Mouse (Mus musculus) liver, postnatal 0 days (tissue): ENCODE measurements around the gene G6pd2. TPM values are rescaled to one million over a fixed set of nuclear protein-coding genes. Genes with fewer than 3 reads are reported as not detected.

Experiments
- ATAC-seq: fragments of 200-750 bp; cut with Nextera tagmentation; 2 replicates; pipeline ENCODE4 v1.8.0; 2017; ENCODE audit warnings: mild to moderate bottlenecking, moderate library complexity
- DNase-seq: peaks from one replicate; pipeline ENCODE4 v3.0.0-alpha.2; 2016
- H3K27ac ChIP-seq: fragments of 300-500 bp; sonication (generic); 2 replicates; pipeline ENCODE4 v1.5.1; 2014; ENCODE audit warnings: antibody characterized with exemption, moderate library complexity, mild to moderate bottlenecking, low read depth
- H3K27me3 ChIP-seq: fragments of 300-500 bp; sonication (generic); 2 replicates; pipeline ENCODE4 v1.6.1; 2014; ENCODE audit warnings: low read length, control low read depth, mixed read lengths; ENCODE audit not compliant: insufficient read depth
- H3K36me3 ChIP-seq: fragments of 300-500 bp; sonication (generic); replicated peaks from 2 replicates; pipeline ENCODE4 v1.6.1; 2014; ENCODE audit warnings: mild to moderate bottlenecking, control low read depth, low read length, moderate library complexity, mixed read lengths; ENCODE audit not compliant: insufficient read depth
- H3K4me1 ChIP-seq: fragments of 300-500 bp; sonication (generic); 2 replicates; pipeline ENCODE4 v1.6.1; 2014; ENCODE audit warnings: antibody characterized with exemption, mild to moderate bottlenecking, control low read depth; ENCODE audit not compliant: insufficient read depth
- H3K4me2 ChIP-seq: fragments of 300-500 bp; sonication (generic); 2 replicates; pipeline ENCODE4 v1.6.1; 2014; ENCODE audit warnings: low read depth, mild to moderate bottlenecking, low read length, moderate library complexity, mixed read lengths
- H3K4me3 ChIP-seq: fragments of 300-500 bp; sonication (generic); 2 replicates; pipeline ENCODE4 v1.5.1; 2014; ENCODE audit warnings: low read depth, low read length
- H3K9ac ChIP-seq: fragments of 300-500 bp; sonication (generic); replicated peaks from 2 replicates; pipeline ENCODE4 v1.6.1; 2014; ENCODE audit warnings: mild to moderate bottlenecking, moderate library complexity
- H3K9me3 ChIP-seq: fragments of 300-500 bp; sonication (generic); 2 replicates; pipeline ENCODE4 v1.6.1; 2016; ENCODE audit warnings: mild to moderate bottlenecking, control low read depth, low read length, mixed read lengths
- CTCF ChIP-seq: sonication (generic); IDR thresholded peaks from 2 replicates; pipeline ENCODE4 v1.5.1; 2016; ENCODE audit warnings: antibody characterized with exemption, low read depth
- EP300 ChIP-seq: IDR thresholded peaks from 2 replicates; pipeline ENCODE4 v1.6.1; 2016; ENCODE audit warnings: antibody characterized with exemption, low read depth, mild to moderate bottlenecking
- WGBS: fragments of 180-500 bp; shearing (Covaris S2); extraction: QIAGEN DNeasy Blood & Tissue Kit; methylation state at CpG from one replicate; pipeline ENCODE4 v1.1.7; 2014; ENCODE audit not compliant: insufficient replicate concordance; 5-methylcytosine and 5-hydroxymethylcytosine counted together
- polyA plus RNA-seq: library from polyadenylated mRNA; unstranded; fragments of >200 nt; fragmentation: Nextera tagmentation; extraction: Ambion mirVana; gene quantifications from 2 replicates; pipeline ENCODE4 v1.2.1, GENCODE M21; 2015

G6pd2 gene
- polyA plus RNA-seq, result not detected in 2 replicates

- DNase-seq, result no peak
- Histone ChIP-seq H3K4me1 (no peaks in the 10 kb centered on the region), H3K36me3 (no peaks in the 10 kb centered on the region), H3K27me3 (no peaks in the 10 kb centered on the region), H3K9me3 (no peaks in the 10 kb centered on the region; the same call in 1 of the 2 replicates), H3K4me3 (no peak within 1 kb of the TSS), H3K4me2 (no peak within 1 kb of the TSS), H3K9ac (no peak within 1 kb of the TSS), H3K27ac (no peak within 1 kb of the TSS)
- TF ChIP-seq EP300 (no peak), CTCF (no peak)
- no peak for ATAC-seq
- 77% methylated on average over 2 of the region's 2 CpGs for WGBS
Observed at GRCm38 (mm10) chr5:61808516-61808915, at the start of gene G6pd2. Gene G6pd2, plus strand, starts transcription at chr5:61808816.

GRCm38 (mm10) chr5:61764214-61764613, 44.4 kb upstream of the G6pd2 start:
- DNase-seq, result no peak
- Histone ChIP-seq H3K36me3 (no peaks in the 10 kb centered on the region), H3K4me1 (no peaks in the 10 kb centered on the region), H3K9ac (no peak overlapping the region), H3K4me2 (no peak overlapping the region), H3K4me3 (no peak overlapping the region), H3K27ac (no peak overlapping the region), H3K27me3 (no peaks in the 10 kb centered on the region), H3K9me3 (no peaks in the 10 kb centered on the region)
- ATAC-seq, result no peak
- WGBS, result 41% methylated on average over 1 of the region's 1 CpGs
- TF ChIP-seq CTCF (no peak), EP300 (no peak)

- DNase-seq, result no peak
- H3K4me3 ChIP-seq, result no peak overlapping the region
- no peak overlapping the region for H3K27ac ChIP-seq
- no peaks in the 10 kb centered on the region for H3K4me1 ChIP-seq
- H3K9me3 ChIP-seq, result no peaks in the 10 kb centered on the region
- ATAC-seq, result no peak
- no peak for TF ChIP-seq CTCF
- TF ChIP-seq EP300, result no peak
- H3K9ac ChIP-seq, result no peak overlapping the region
- no peak overlapping the region for H3K4me2 ChIP-seq
- no peaks in the 10 kb centered on the region for H3K27me3 ChIP-seq
- H3K36me3 ChIP-seq, result no peaks in the 10 kb centered on the region
Observed at GRCm38 (mm10) chr5:61832935-61833551, 24.4 kb downstream of the G6pd2 start.

GRCm38 (mm10) chr5:61843891-61844290, 35.3 kb downstream of the G6pd2 start:
- no peak overlapping the region for H3K4me2 ChIP-seq
- H3K27ac ChIP-seq, result no peak overlapping the region
- H3K9me3 ChIP-seq, result 0 out of 2 replicates have a peak, but pooled peaks cover 3% of the 10 kb centered on the region
- 58% methylated on average over 2 of the region's 2 CpGs for WGBS
- H3K4me3 ChIP-seq, result no peak overlapping the region
- no peaks in the 10 kb centered on the region for H3K4me1 ChIP-seq
- H3K9ac ChIP-seq, result no peak overlapping the region
- no peaks in the 10 kb centered on the region for H3K27me3 ChIP-seq
- DNase-seq (no peak), ATAC-seq (no peak)
- H3K36me3 ChIP-seq, result no peaks in the 10 kb centered on the region
- TF ChIP-seq EP300 (no peak), CTCF (no peak)
